Mouse (Mus musculus): ENCODE results near the gene Lclat1. TPM values are rescaled to one million over a fixed set of nuclear protein-coding genes. Genes with fewer than 3 reads are reported as not detected.

Lclat1 gene
- total and polyA plus RNA-seq, 3 experiments, result 9.6 to 10.5 TPM; not detected in 1

- peaks cover 0 to 13% of the 10 kb centered on the region in 2 experiments; a peak in 3 of 4 replicates for H3K4me1 ChIP-seq (ENCODE audit: control insufficient read depth in 1 of 2, insufficient read depth in 2 of 2, low read length in 2 of 2)
- H3K9ac ChIP-seq (ENCODE audit: control insufficient read depth, low read depth, low read length, poor library complexity, severe bottlenecking), result no peak overlapping the region
- H3K79me2 ChIP-seq (ENCODE audit: control insufficient read depth, insufficient read depth, low read length, poor library complexity), result no peaks in the 10 kb centered on the region
- TF ChIP-seq TCF12 (IDR thresholded peaks at IDR 0.05; ENCODE audit: low read depth, low read length) (peak; percentile 39; the same call in 1 of the 2 replicates), MAFK (IDR thresholded peaks at IDR 0.05; ENCODE audit: borderline replicate concordance, low read depth, low read length) (no peak), MYC (IDR thresholded peaks at IDR 0.05; ENCODE audit: low read depth, low read length) (no peak), ZC3H11A (IDR thresholded peaks at IDR 0.05; ENCODE audit: low read depth, low read length) (no peak), NRF1 (IDR thresholded peaks at IDR 0.05; ENCODE audit: insufficient read depth, low read depth, low read length, poor library complexity, severe bottlenecking) (no peak), JUND (IDR thresholded peaks at IDR 0.05; ENCODE audit: low read depth, low read length) (no peak), GABPA (IDR thresholded peaks at IDR 0.05; ENCODE audit: low read depth, low read length) (no peak), SIN3A (IDR thresholded peaks at IDR 0.05; ENCODE audit: low read length) (no peak), MAZ (IDR thresholded peaks at IDR 0.05; ENCODE audit: low read depth, low read length) (no peak), ZKSCAN1 (IDR thresholded peaks at IDR 0.05; ENCODE audit: low read depth, low read length) (no peak), UBTF (IDR thresholded peaks at IDR 0.05; ENCODE audit: borderline replicate concordance, insufficient read depth, low read depth, low read length) (no peak), MYB (IDR thresholded peaks at IDR 0.05; ENCODE audit: low read depth, low read length) (no peak), EP300 (IDR thresholded peaks at IDR 0.05; ENCODE audit: low read depth in 1 of 2, low read length in 2 of 2) (peak in 1 of 2 experiments; percentile 78; a peak in 1 of 4 replicates), POLR2A (IDR thresholded peaks at IDR 0.05; ENCODE audit: control insufficient read depth in 1 of 2, insufficient read depth in 1 of 2, low read depth in 1 of 2, low read length in 2 of 2, poor library complexity in 1 of 2) (no peak), ETS1 (IDR thresholded peaks at IDR 0.05; ENCODE audit: low read depth, low read length) (0 out of 2 replicates have a peak, but pooled peaks have one; percentile 20), GATA1 (IDR thresholded peaks at IDR 0.05; ENCODE audit: low read depth, low read length) (no peak)
- no peak overlapping the region for H3K4me3 ChIP-seq (ENCODE audit: control insufficient read depth in 1 of 2, insufficient read depth in 1 of 2, low read depth in 2 of 2, low read length in 2 of 2)
- H3K36me3 ChIP-seq (ENCODE audit: control insufficient read depth in 1 of 2, insufficient read depth in 2 of 2, low read length in 2 of 2), result peaks cover 0 to 9% of the 10 kb centered on the region in 2 experiments; a peak in 2 of 4 replicates
- no peak for DNase-seq (ENCODE audit: low read depth, low spot score)
- H3K9me3 ChIP-seq (replicated peaks; ENCODE audit: insufficient read depth, low read length), result no peaks in the 10 kb centered on the region
- peak overlapping the region; percentile 57; the same call in 1 of the 2 replicates for H3K27ac ChIP-seq (ENCODE audit: control insufficient read depth, low read depth, low read length)
- H3K27me3 ChIP-seq (ENCODE audit: control insufficient read depth in 1 of 2, insufficient read depth in 2 of 2, low read length in 2 of 2), result no peaks in the 10 kb centered on the region
These were observed 26.2 kb upstream of the Lclat1 start for GRCm38 (mm10) chr17:73081360-73082133.

DNA sequence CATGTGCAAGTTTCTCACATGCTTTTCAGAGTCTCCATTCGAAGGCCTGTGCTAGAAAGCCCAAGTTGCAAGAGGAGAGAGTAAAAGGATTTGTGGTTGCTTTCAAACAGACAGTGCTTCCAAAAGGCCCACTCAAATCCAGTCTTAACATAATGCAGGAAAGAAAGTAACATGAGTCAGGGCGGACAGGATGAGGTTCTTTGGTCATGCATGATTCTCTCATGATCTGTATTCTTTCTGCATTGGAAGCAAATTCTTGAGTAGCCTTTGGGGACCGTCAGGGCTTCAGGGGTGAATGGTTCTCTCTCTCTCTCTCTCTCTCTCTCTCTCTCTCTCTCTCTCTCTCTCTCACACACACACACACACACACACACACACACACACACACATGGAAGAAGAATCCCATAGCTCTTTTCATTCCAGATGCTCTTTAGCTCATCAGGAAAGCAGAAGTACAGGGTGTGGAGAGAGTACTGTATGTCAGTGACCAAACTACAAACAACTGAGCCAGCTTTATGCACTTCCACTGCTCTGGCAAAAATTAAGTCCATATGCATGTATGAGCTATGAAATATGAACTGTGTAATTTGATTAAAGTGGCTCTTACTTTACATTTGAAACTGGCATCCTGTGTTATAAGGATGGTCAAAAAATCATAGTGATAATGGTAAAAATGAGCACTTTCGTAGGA lies 25.1 kb upstream of the Lclat1 start:
- Histone ChIP-seq H3K79me2 (ENCODE audit: control insufficient read depth, insufficient read depth, low read length, poor library complexity) (no peaks in the 10 kb centered on the region), H3K4me1 (ENCODE audit: control insufficient read depth in 1 of 2, insufficient read depth in 2 of 2, low read length in 2 of 2) (peaks cover 0 to 21% of the 10 kb centered on the region in 2 experiments), H3K9ac (ENCODE audit: control insufficient read depth, low read depth, low read length, poor library complexity, severe bottlenecking) (no peak overlapping the region), H3K4me3 (ENCODE audit: control insufficient read depth in 1 of 2, insufficient read depth in 1 of 2, low read depth in 2 of 2, low read length in 2 of 2) (no peak overlapping the region), H3K36me3 (ENCODE audit: control insufficient read depth in 1 of 2, insufficient read depth in 2 of 2, low read length in 2 of 2) (peaks cover 0 to 17% of the 10 kb centered on the region in 2 experiments; a peak in 2 of 4 replicates), H3K9me3 (replicated peaks; ENCODE audit: insufficient read depth, low read length) (no peaks in the 10 kb centered on the region), H3K27ac (ENCODE audit: control insufficient read depth, low read depth, low read length) (no peak overlapping the region), H3K27me3 (ENCODE audit: control insufficient read depth in 1 of 2, insufficient read depth in 2 of 2, low read length in 2 of 2) (no peaks in the 10 kb centered on the region)
- TF ChIP-seq UBTF (IDR thresholded peaks at IDR 0.05; ENCODE audit: borderline replicate concordance, insufficient read depth, low read depth, low read length), result no peak
- no peak for TF ChIP-seq E2F4 (IDR thresholded peaks at IDR 0.05; ENCODE audit: borderline replicate concordance, low read depth, low read length)
- no peak for TF ChIP-seq MEF2A (IDR thresholded peaks at IDR 0.05; ENCODE audit: extremely low read depth, insufficient replicate concordance, low read depth, low read length, poor library complexity, severe bottlenecking)
- no peak for TF ChIP-seq CHD2 (IDR thresholded peaks at IDR 0.05; ENCODE audit: low read length)
- no peak for TF ChIP-seq USF2 (IDR thresholded peaks at IDR 0.05; ENCODE audit: borderline replicate concordance in 1 of 2, insufficient read depth in 1 of 2, low read depth in 1 of 2, low read length in 2 of 2)
- TF ChIP-seq ZKSCAN1 (IDR thresholded peaks at IDR 0.05; ENCODE audit: low read depth, low read length), result no peak
- TF ChIP-seq NRF1 (IDR thresholded peaks at IDR 0.05; ENCODE audit: insufficient read depth, low read depth, low read length, poor library complexity, severe bottlenecking), result no peak
- no peak for TF ChIP-seq JUND (IDR thresholded peaks at IDR 0.05; ENCODE audit: low read depth, low read length)
- no peak for TF ChIP-seq RAD21 (IDR thresholded peaks at IDR 0.05; ENCODE audit: low read depth, low read length)
- no peak for TF ChIP-seq ZNF384 (IDR thresholded peaks at IDR 0.05; ENCODE audit: low read depth, low read length)
- no peak for TF ChIP-seq ZMIZ1 (IDR thresholded peaks at IDR 0.05; ENCODE audit: low read depth, low read length)
- no peak for DNase-seq (ENCODE audit: low read depth, low spot score)

All from MEL (cell line).